ENCODE assay signal across 10 mouse cellular contexts in genomic region chr1:194363129-194363768, GRCm38 (mm10).
DNase-seq lines count a peak whose midpoint lies in the region; ATAC-seq and TF ChIP-seq lines count a peak whose summit lies in the region.
"Had no signal": no experiment of that assay in that cellular context is flagged by ENCODE, and none has a peak within 500 bp of the region (broad histone marks: within the 10 kb centered on the region; RNA-seq: fewer than 3 reads in every experiment).

No protein-coding gene starts in this region.

- no peak for TF ChIP-seq POLR2A in brain, embryonic 14.5 days (IDR thresholded peaks at IDR 0.05; ENCODE audit: borderline replicate concordance, extremely low read depth, insufficient read depth, insufficient read length, poor library complexity, severe bottlenecking)
- no peak for TF ChIP-seq POLR2A in lung, adult 2 months (IDR thresholded peaks at IDR 0.05; ENCODE audit: borderline replicate concordance, extremely low read depth, low read depth, low read length)

- no peaks in the 10 kb centered on the region for H3K9me3 ChIP-seq in kidney, embryonic 14.5 days (ENCODE audit: control insufficient read depth, low read length)
- H3K9me3 ChIP-seq: heart, embryonic 12.5 days had no signal

- H3K4me2 ChIP-seq in kidney, embryonic 14.5 days (replicated peaks; ENCODE audit: low read depth, low read length) = no peak overlapping the region
- H3K4me2 ChIP-seq: heart, embryonic 12.5 days had no signal

- no peaks in the 10 kb centered on the region for H3K36me3 ChIP-seq in kidney, embryonic 14.5 days (ENCODE audit: control insufficient read depth, insufficient read depth, low read length)
- H3K36me3 ChIP-seq: heart, embryonic 12.5 days had no signal

- H3K9ac ChIP-seq in kidney, embryonic 14.5 days (ENCODE audit: low read depth, low read length) = no peak overlapping the region
- H3K9ac ChIP-seq: heart, embryonic 12.5 days had no signal

- H3K4me3 ChIP-seq in kidney, embryonic 14.5 days (ENCODE audit: low read length) = no peak overlapping the region
- H3K4me3 ChIP-seq in lung, adult 2 months (replicated peaks; ENCODE audit: extremely low read depth, low read depth, low read length) = no peak overlapping the region
- H3K4me3 ChIP-seq: heart, embryonic 12.5 days had no signal

- no peaks in the 10 kb centered on the region for H3K27me3 ChIP-seq in kidney, embryonic 14.5 days (ENCODE audit: control insufficient read depth, insufficient read depth, low read length)
- H3K27me3 ChIP-seq: heart, embryonic 12.5 days had no signal

- no peak for TF ChIP-seq CTCF in brain, embryonic 14.5 days (IDR thresholded peaks at IDR 0.05; ENCODE audit: borderline replicate concordance, extremely low read depth, insufficient read depth, insufficient read length)
- TF ChIP-seq CTCF in lung, adult 2 months (IDR thresholded peaks at IDR 0.05; ENCODE audit: insufficient read depth, low read length) = no peak

- 19% methylated on average over 1 of the region's 1 CpGs for WGBS in kidney, embryonic 14.5 days
- WGBS in lung, adult 2 months = 46% methylated on average over 1 of the region's 1 CpGs

- DNase-seq in kidney, postnatal 25 days = no peak
- peak; percentile 64 for DNase-seq in brain, embryonic 14.5 days (ENCODE audit: low read depth)
- DNase-seq in embryo, embryonic 11 days = peak; percentile 38
- peak; percentile 29 for DNase-seq in mesoderm, embryonic 11.5 days (ENCODE audit: low read depth, low spot score)
- DNase-seq in frontal cortex, postnatal 10 days (ENCODE audit: low spot score in 2 of 2) = no peak
- no peak for DNase-seq in lung, adult 2 months
- DNase-seq: right cerebral cortex, postnatal 25 days had no signal

- peak; percentile 64; the same call in 1 of the 2 replicates for ATAC-seq in kidney, embryonic 14.5 days (ENCODE audit: low FRiP score, low TSS enrichment)
- ATAC-seq: inflammation-experienced regulatory T-cells, adult 6 months had no signal

- no peak overlapping the region for H3K27ac ChIP-seq in kidney, embryonic 14.5 days (ENCODE audit: low read depth, low read length)

- no peaks in the 10 kb centered on the region for H3K4me1 ChIP-seq in kidney, embryonic 14.5 days (ENCODE audit: control insufficient read depth, insufficient read depth, low read length)
- no peaks in the 10 kb centered on the region for H3K4me1 ChIP-seq in lung, adult 2 months (ENCODE audit: control insufficient read depth, insufficient read depth, low read length)
- H3K4me1 ChIP-seq: heart, embryonic 12.5 days had no signal

Comparison
In these comparisons a context has a peak if more than half of its experiments do, and no peak if none do; other contexts are left out.
1. DNase-seq: peak in brain, embryonic 14.5 days (single experiment), embryo, embryonic 11 days (single experiment) and mesoderm, embryonic 11.5 days (single experiment); none in kidney, postnatal 25 days (0 of 2), frontal cortex, postnatal 10 days (0 of 2) and lung, adult 2 months (single experiment).